Mouse (Mus musculus) thymus, adult 2 months (tissue): ENCODE measurements around the gene Rapgefl1.

ENCODE experiments used
- CTCF ChIP-seq: fragments of 200-500 bp; IDR thresholded peaks from 2 replicates; pipeline ENCODE4 v1.5.1; 2012; ENCODE audit warnings: mild to moderate bottlenecking, control low read depth, low read length, moderate library complexity, borderline replicate concordance; ENCODE audit not compliant: control insufficient read depth, poor library complexity, insufficient read depth; ENCODE audit errors: extremely low read depth
- POLR2A ChIP-seq: fragments of 200-500 bp; IDR thresholded peaks from 2 replicates; pipeline ENCODE4 v1.6.1; 2012; ENCODE audit warnings: mild to moderate bottlenecking, low read length, control low read depth, moderate library complexity; ENCODE audit not compliant: control insufficient read depth, poor library complexity, insufficient read depth; ENCODE audit errors: extremely low read depth

GRCm38 (mm10) chr11:98863028-98863750, 26.6 kb downstream of the Rapgefl1 start, which contains the start of gene Wipf2:
- no peak for TF ChIP-seq POLR2A
- peak; percentile 87 for TF ChIP-seq CTCF
